9 mouse cellular contexts compared by ENCODE assay signal in the genomic region with DNA sequence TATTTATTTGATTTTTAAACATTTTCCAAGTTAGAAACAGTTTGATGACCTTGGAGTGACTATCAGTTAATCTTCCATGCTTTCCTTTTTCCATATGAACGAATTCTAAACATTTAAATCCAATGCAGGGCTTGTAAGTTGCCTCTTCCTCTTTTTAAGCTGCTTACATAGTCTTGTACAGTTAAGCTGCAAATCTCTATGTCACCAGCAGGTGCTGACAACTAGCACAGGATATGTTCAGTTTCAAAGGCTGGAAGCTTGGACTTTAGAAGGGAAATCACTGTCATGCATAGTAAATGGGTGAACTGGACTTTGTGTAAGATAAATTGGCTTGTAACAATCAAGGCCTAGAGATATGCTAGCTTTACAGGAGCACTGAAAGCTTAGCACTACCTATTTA.
DNase-seq lines count a peak whose midpoint lies in the region.
"Had no signal": no experiment of that assay in that cellular context is flagged by ENCODE, and none has a peak within 500 bp of the region (broad histone marks: within the 10 kb centered on the region; RNA-seq: fewer than 3 reads in every experiment).

No protein-coding gene starts in this region.

- DNase-seq in cerebellum, postnatal 14 days, result peak; percentile 19 to 23
- DNase-seq in cerebellum, adult 9-11 months, result no peak
- peak; percentile 10 for DNase-seq in kidney, postnatal 10 days
- no peak for DNase-seq in kidney, adult 11 months
- peak; percentile 0 for DNase-seq in MEL-GATA-1-ER (ENCODE audit: extremely low read depth, low read depth)
- peak; percentile 17 for DNase-seq in kidney, postnatal 14 days
- no peak for DNase-seq in right cerebral cortex, postnatal 25 days
- no peak for DNase-seq in ovary, postnatal 10 days (ENCODE audit: low spot score)
- DNase-seq: gastrocnemius, postnatal 25 days had no signal

Comparison
In these comparisons a context has a peak if more than half of its experiments do, and no peak if none do; other contexts are left out.
1. DNase-seq: peak in cerebellum, postnatal 14 days (2 of 2), kidney, postnatal 10 days (single experiment), MEL-GATA-1-ER (single experiment) and kidney, postnatal 14 days (single experiment); none in cerebellum, adult 9-11 months (single experiment), kidney, adult 11 months (single experiment), right cerebral cortex, postnatal 25 days (single experiment) and ovary, postnatal 10 days (single experiment).